ENCODE assay signal across 12 mouse cellular contexts in the genomic region with DNA sequence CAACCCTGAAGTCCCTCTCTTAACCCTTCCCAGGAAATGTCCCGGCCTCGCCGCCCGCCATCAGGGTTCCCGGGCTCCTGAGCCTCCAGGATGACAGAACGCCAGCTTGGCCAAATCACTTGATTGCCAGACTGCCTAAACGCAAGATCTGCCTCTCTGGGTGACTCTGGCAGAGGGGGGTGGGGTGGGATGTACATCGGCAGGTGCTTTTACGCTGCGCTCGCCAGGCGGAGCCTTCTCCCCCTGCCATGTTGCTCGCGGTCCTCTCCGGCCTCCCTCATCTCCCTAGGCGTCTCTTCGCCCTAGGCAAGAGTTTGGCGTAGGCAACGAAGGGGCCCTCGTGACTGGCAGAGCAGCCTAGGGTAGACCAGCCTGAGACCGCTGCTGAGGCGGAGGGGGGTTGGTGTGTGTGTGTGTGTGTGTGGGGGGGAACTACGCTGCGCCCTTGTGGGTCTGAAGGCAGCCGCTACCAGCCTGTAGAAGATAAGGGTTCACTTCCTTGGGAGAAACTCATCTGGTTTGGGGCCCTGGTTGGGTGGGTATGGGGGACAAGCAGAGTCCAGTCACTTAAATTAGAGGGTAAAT. TPM values are rescaled to one million over a fixed set of nuclear protein-coding genes. Genes with fewer than 3 reads are reported as not detected.
DNase-seq lines count a peak whose midpoint lies in the region; ATAC-seq and TF ChIP-seq lines count a peak whose summit lies in the region.
"Had no signal": no experiment of that assay in that cellular context is flagged by ENCODE, and none has a peak within 500 bp of the region (broad histone marks: within the 10 kb centered on the region; RNA-seq: fewer than 3 reads in every experiment).

No protein-coding gene starts in this region.

- peak; percentile 23 for TF ChIP-seq CTCF in layer of hippocampus, adult 2 months (conservative IDR thresholded peaks at IDR 0.05)
- TF ChIP-seq CTCF in forebrain, postnatal 0 days (IDR thresholded peaks at IDR 0.05; ENCODE audit: low read depth), result peak; percentile 42

- no peaks in the 10 kb centered on the region for H3K9me3 ChIP-seq in forebrain, postnatal 0 days (ENCODE audit: low read length)
- no peaks in the 10 kb centered on the region for H3K9me3 ChIP-seq in limb, embryonic 15.5 days
- H3K9me3 ChIP-seq: embryonic facial prominence, embryonic 15.5 days had no signal

- H3K36me3 ChIP-seq in forebrain, postnatal 0 days (ENCODE audit: insufficient read depth), result no peaks in the 10 kb centered on the region
- no peaks in the 10 kb centered on the region for H3K36me3 ChIP-seq in limb, embryonic 15.5 days
- H3K36me3 ChIP-seq: embryonic facial prominence, embryonic 15.5 days had no signal

- 3% methylated on average over 25 of the region's 25 CpGs for WGBS in forebrain, postnatal 0 days
- 4% methylated on average over 24 of the region's 25 CpGs for WGBS in limb, embryonic 15.5 days

- no peaks in the 10 kb centered on the region for H3K27me3 ChIP-seq in forebrain, postnatal 0 days (ENCODE audit: insufficient read depth, low read length)
- peaks cover 78% of the 10 kb centered on the region for H3K27me3 ChIP-seq in limb, embryonic 15.5 days

- intact Hi-C loops in heart, postnatal 14 days (cut with DNase I), result no loop called here

- ATAC-seq in forebrain, postnatal 0 days, result peak; percentile 24
- ATAC-seq in limb, embryonic 15.5 days (ENCODE audit: insufficient number of reproducible peaks, low FRiP score, low TSS enrichment, low read depth), result no peak
- ATAC-seq in inflammation-experienced regulatory T-cells, adult 6 months, result no peak
- ATAC-seq in granulocyte monocyte progenitor cell, adult 5-6 weeks (replicated peaks; ENCODE audit: poor library complexity, severe bottlenecking), result no peak

- H3K27ac ChIP-seq in layer of hippocampus, adult 2 months, result peak overlapping the region; percentile 94
- H3K27ac ChIP-seq in forebrain, postnatal 0 days (ENCODE audit: low read depth, low read length), result peak overlapping the region; percentile 80
- no peak overlapping the region for H3K27ac ChIP-seq in limb, embryonic 15.5 days
- H3K27ac ChIP-seq: embryonic facial prominence, embryonic 15.5 days; kidney, postnatal 0 days had no signal

- peak overlapping the region; percentile 73 for H3K4me2 ChIP-seq in forebrain, postnatal 0 days (ENCODE audit: low read depth)
- H3K4me2 ChIP-seq in limb, embryonic 15.5 days, result 0 out of 2 replicates have a peak overlapping the region, but pooled peaks have one; percentile 1
- H3K4me2 ChIP-seq: embryonic facial prominence, embryonic 15.5 days had no signal

- peaks cover 2% of the 10 kb centered on the region; the same call in 1 of the 2 replicates for H3K4me1 ChIP-seq in forebrain, postnatal 0 days (ENCODE audit: insufficient read depth)
- H3K4me1 ChIP-seq in limb, embryonic 15.5 days, result peaks cover 23% of the 10 kb centered on the region

- no peak for DNase-seq in layer of hippocampus, adult 2 months (ENCODE audit: low spot score in 2 of 2)
- DNase-seq in layer of hippocampus, adult 18-20 months (ENCODE audit: low spot score in 2 of 2), result no peak
- peak; percentile 62 for DNase-seq in forebrain, postnatal 0 days
- DNase-seq in heart, postnatal 4 days, result no peak
- DNase-seq in heart, postnatal 14 days, result no peak
- DNase-seq: thymus, adult 2 months had no signal

- H3K9ac ChIP-seq in forebrain, postnatal 0 days, result peak overlapping the region; percentile 78
- H3K9ac ChIP-seq in limb, embryonic 15.5 days, result no peak overlapping the region
- H3K9ac ChIP-seq: embryonic facial prominence, embryonic 15.5 days had no signal

- H3K4me3 ChIP-seq in layer of hippocampus, adult 2 months, result peak overlapping the region; percentile 80
- peak overlapping the region; percentile 77 for H3K4me3 ChIP-seq in forebrain, postnatal 0 days (ENCODE audit: low read depth, low read length)
- no peak overlapping the region for H3K4me3 ChIP-seq in limb, embryonic 15.5 days
- H3K4me3 ChIP-seq: embryonic facial prominence, embryonic 15.5 days had no signal

RNA-seq across cellular contexts. Expression of gene Csmd2, which starts 1.1 kb away (rescaled TPM):
- 10 to 100 TPM; 43.1 to 48.9 TPM for total RNA-seq in layer of hippocampus, adult 2 months (2021)
- total RNA-seq in layer of hippocampus, adult 18-20 months (2021), result 10 to 100 TPM; 39.0 to 40.2 TPM
- total RNA-seq in forebrain, postnatal 0 days (2014; rRNA removed), result 24.3 and 35.8 TPM in 2 replicates
- 3.8 and 5.5 TPM in 2 replicates for polyA plus RNA-seq in forebrain, postnatal 0 days (2015; fragmentation: Nextera tagmentation; extraction: Ambion mirVana)
- 0.13 and 0.15 TPM in 2 replicates for polyA plus RNA-seq in limb, embryonic 15.5 days (2015; fragmentation: Nextera tagmentation; extraction: Ambion mirVana)
- not detected for polyA plus RNA-seq in inflammation-experienced regulatory T-cells, adult 6 months (2017; shearing (Covaris generic))
- total RNA-seq in granulocyte monocyte progenitor cell, adult 5-6 weeks (2014; fragmentation: Nextera tagmentation), result not detected in 2 replicates
- not detected in 2 replicates for total RNA-seq in granulocyte monocyte progenitor cell, adult 5-6 weeks (2017)
- under 1 TPM; 0.14 to 0.16 TPM for total RNA-seq in heart, postnatal 4 days (2021)
- total RNA-seq in heart, postnatal 14 days (2021), result under 1 TPM; 0.12 to 0.17 TPM
- total RNA-seq: MEL had no signal

RNA-seq across cellular contexts. Expression of gene CK137956, which starts 15.8 kb away (rescaled TPM):
- total RNA-seq in layer of hippocampus, adult 2 months (2021), result under 1 TPM; 0.67 to 0.74 TPM
- total RNA-seq in layer of hippocampus, adult 18-20 months (2021), result under 1 TPM; 0.79 TPM
- 1.5 and 1.9 TPM in 2 replicates for total RNA-seq in forebrain, postnatal 0 days (2014; rRNA removed)
- 1.9 TPM in 2 replicates for polyA plus RNA-seq in forebrain, postnatal 0 days (2015; fragmentation: Nextera tagmentation; extraction: Ambion mirVana)
- polyA plus RNA-seq in limb, embryonic 15.5 days (2015; fragmentation: Nextera tagmentation; extraction: Ambion mirVana), result not detected in 2 replicates
- not detected for polyA plus RNA-seq in inflammation-experienced regulatory T-cells, adult 6 months (2017; shearing (Covaris generic))
- not detected in 2 replicates for total RNA-seq in granulocyte monocyte progenitor cell, adult 5-6 weeks (2014; fragmentation: Nextera tagmentation)
- total RNA-seq in granulocyte monocyte progenitor cell, adult 5-6 weeks (2017), result not detected in 2 replicates
- total RNA-seq in heart, postnatal 4 days (2021), result not detected
- total RNA-seq in heart, postnatal 14 days (2021), result not detected
- total RNA-seq: MEL had no signal
- polyA plus RNA-seq: embryonic facial prominence, embryonic 15.5 days; kidney, postnatal 0 days; thymus, adult 2 months had no signal

Comparison
In these comparisons a context has a peak if more than half of its experiments do, and no peak if none do; other contexts are left out.
1. RNA of gene Csmd2, which starts 1.1 kb away (total RNA-seq): 43.1 to 48.9 TPM in layer of hippocampus, adult 2 months, 39.0 to 40.2 TPM in layer of hippocampus, adult 18-20 months and 24.3 to 35.8 TPM in forebrain, postnatal 0 days; 0.12 to 0.17 TPM in heart, postnatal 14 days, 0.14 to 0.16 TPM in heart, postnatal 4 days and not detected in granulocyte monocyte progenitor cell, adult 5-6 weeks; every median in the first group is over 10 times any median in the second.